Mouse (Mus musculus): Measurements from ENCODE around the gene Ap5s1. TPM values are rescaled to one million over a fixed set of nuclear protein-coding genes. Genes with fewer than 3 reads are reported as not detected.

Gene Ap5s1
- polyA plus RNA-seq, 1 experiment from 2014 or later, result 35.2 TPM

DNA sequence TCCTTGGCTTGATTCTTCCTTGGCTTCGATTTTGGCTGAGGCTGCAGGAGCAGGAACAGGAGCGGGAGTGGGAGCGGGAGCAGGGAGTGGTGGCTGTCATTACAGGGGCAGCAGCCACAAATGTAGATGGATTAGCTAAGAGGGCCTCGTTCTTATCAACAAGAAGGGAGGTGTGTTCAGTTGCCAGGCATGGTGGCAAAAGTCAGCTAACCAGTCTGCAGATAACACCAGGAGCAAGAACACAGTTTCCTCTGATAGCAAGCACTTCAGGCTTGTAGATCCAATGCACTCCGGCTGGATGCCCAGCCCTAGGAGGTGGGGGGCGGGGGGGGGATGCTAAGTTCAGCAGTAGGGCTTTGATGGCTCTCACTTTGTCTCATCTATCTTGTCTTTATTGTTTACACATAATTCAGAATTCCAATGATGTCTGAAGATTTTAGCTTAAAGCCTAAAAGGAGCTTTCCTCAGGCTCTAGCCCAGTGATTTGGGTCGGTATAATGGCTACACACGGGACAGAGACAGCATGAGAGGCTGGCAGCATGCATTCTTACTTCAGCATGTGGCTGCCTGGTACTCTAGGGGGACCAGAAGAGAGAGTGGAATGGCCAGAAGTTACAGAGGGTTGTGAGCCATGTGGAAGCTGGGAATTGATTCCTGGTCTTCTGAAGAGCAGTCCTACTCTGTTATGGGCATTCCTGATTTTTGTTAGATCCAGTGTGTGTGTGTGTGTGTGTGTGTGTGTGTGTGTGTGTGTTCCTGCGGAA, 53.8 kb downstream of the Ap5s1 start:
- Histone ChIP-seq H3K27me3 (replicated peaks) (no peaks in the 10 kb centered on the region), H3K9ac (replicated peaks) (no peak overlapping the region), H3K4me3 (replicated peaks) (no peak overlapping the region), H3K36me3 (no peaks in the 10 kb centered on the region), H3K9me3 (replicated peaks) (no peaks in the 10 kb centered on the region), H3K27ac (replicated peaks) (peak overlapping the region; percentile 96; the same call in 1 of the 2 replicates), H3K4me2 (no peak overlapping the region), H3K4me1 (peaks cover 33% of the 10 kb centered on the region)
- 63% methylated on average over 9 of the region's 9 CpGs for WGBS
- no peak for ATAC-seq (ENCODE audit: low FRiP score)

DNA sequence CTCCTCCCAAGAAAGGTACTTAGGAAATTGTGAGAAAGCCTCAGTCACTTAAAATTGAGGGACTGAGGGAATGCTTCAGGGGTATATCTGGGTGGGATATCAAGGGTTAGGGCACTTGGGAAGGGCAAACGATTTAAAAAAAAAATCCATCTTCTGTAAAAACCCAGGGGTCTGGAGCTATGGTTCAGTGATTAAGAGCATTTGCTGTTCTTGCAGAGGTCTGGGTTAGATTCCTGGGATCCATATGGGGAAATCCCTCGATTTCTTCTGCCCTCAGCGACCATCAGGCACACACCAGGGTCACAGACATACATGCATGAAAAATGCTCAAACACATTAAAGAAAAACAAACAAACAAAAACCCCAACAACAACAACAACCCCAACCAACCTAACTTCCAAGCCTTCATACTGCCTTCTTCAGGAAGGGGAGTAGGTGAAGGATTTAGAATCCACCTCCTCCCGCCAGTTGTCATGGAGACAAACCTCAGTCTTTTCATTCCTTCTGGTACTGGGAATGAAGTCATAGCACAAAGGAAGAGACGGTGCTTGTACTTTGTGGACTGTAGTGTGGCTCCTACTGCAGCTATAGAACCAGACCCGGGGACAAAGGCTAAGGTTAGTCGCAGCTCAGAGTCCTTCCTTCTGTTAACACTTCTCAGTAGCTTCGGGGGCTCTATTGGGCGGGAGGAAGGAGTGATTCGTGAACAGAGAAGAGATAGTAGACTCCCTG, 54.8 kb downstream of the Ap5s1 start:
- H3K4me3 ChIP-seq (replicated peaks), result peak overlapping the region; percentile 65
- peak overlapping the region; percentile 96 for H3K27ac ChIP-seq (replicated peaks)
- H3K9me3 ChIP-seq (replicated peaks), result no peaks in the 10 kb centered on the region
- no peaks in the 10 kb centered on the region for H3K36me3 ChIP-seq
- H3K27me3 ChIP-seq (replicated peaks), result no peaks in the 10 kb centered on the region
- peak overlapping the region; percentile 56 for H3K9ac ChIP-seq (replicated peaks)
- H3K4me2 ChIP-seq, result peak overlapping the region; percentile 66
- peaks cover 33% of the 10 kb centered on the region for H3K4me1 ChIP-seq
- ATAC-seq (ENCODE audit: low FRiP score), result peak; percentile 81
- WGBS, result 4% methylated on average over 10 of the region's 10 CpGs

DNA sequence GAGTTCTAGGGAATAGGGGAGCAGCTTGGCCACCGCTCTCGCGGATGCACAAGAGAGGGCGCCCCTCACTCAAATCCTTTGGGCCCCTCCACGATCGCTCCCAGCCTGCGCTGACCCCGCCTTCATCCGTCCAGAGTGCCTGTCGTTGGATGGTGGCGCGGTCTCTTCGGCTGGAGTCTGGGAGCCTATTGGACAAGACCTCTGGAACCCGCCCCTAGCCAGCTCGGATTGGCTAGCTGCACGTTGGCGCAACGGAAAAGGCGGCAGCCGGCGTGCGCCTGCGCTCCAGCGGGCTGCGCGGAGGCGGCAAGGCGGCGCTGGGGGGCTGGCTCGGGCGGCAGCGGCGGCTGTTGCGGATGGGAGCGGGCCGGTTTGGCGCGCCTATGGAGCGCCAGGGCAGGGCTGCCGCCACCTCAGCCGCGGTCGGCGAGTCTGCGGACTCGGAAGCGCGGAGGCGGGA, 55.4 kb downstream of the Ap5s1 start, which contains the start of gene Pank2:
TSS of gene Pank2 (plus strand) at position 283 of the 460 bp plus-strand sequence.
- peak; percentile 100 for ATAC-seq (ENCODE audit: low FRiP score)
- Histone ChIP-seq H3K4me1 (peaks cover 33% of the 10 kb centered on the region), H3K4me3 (replicated peaks) (peak within 1 kb of the TSS; percentile 65), H3K4me2 (peak within 1 kb of the TSS; percentile 80), H3K36me3 (no peaks in the 10 kb centered on the region), H3K27ac (replicated peaks) (peak within 1 kb of the TSS; percentile 96), H3K27me3 (replicated peaks) (no peaks in the 10 kb centered on the region), H3K9ac (replicated peaks) (peak within 1 kb of the TSS; percentile 77), H3K9me3 (replicated peaks) (no peaks in the 10 kb centered on the region)
- under 1% methylated on average over 46 of the region's 49 CpGs for WGBS

Other genes with a start within 250 kb of the Ap5s1 start
- 46.4 and 52.1 TPM in 2 replicates for gene Gfra4, start 164.0 kb upstream of the Ap5s1 start, polyA plus RNA-seq (2015; fragmentation: Nextera tagmentation; extraction: Ambion mirVana)
- gene Adam33, start 143.3 kb upstream of the Ap5s1 start, polyA plus RNA-seq (2015; fragmentation: Nextera tagmentation; extraction: Ambion mirVana), result 2.0 and 2.9 TPM in 2 replicates
- gene Siglec1, start 120.3 kb upstream of the Ap5s1 start, polyA plus RNA-seq (2015; fragmentation: Nextera tagmentation; extraction: Ambion mirVana), result 0.23 and 0.36 TPM in 2 replicates
- gene Hspa12b, start 79.8 kb upstream of the Ap5s1 start, polyA plus RNA-seq (2015; fragmentation: Nextera tagmentation; extraction: Ambion mirVana), result 6.0 and 7.7 TPM in 2 replicates
- gene Gm11037, start 73.6 kb upstream of the Ap5s1 start, polyA plus RNA-seq (2015; fragmentation: Nextera tagmentation; extraction: Ambion mirVana), result not detected in 2 replicates
- 79.1 and 83.2 TPM in 2 replicates for gene 1700037H04Rik, start 47.0 kb upstream of the Ap5s1 start, polyA plus RNA-seq (2015; fragmentation: Nextera tagmentation; extraction: Ambion mirVana)
- gene Cenpb, start 27.0 kb upstream of the Ap5s1 start, polyA plus RNA-seq (2015; fragmentation: Nextera tagmentation; extraction: Ambion mirVana), result 11.5 and 12.6 TPM in 2 replicates
- gene Cdc25b, start 20.1 kb upstream of the Ap5s1 start, polyA plus RNA-seq (2015; fragmentation: Nextera tagmentation; extraction: Ambion mirVana), result 21.0 and 31.3 TPM in 2 replicates
- gene Spef1, start 19.8 kb upstream of the Ap5s1 start, polyA plus RNA-seq (2015; fragmentation: Nextera tagmentation; extraction: Ambion mirVana), result 7.6 and 8.0 TPM in 2 replicates
- gene Mavs, start 27.0 kb downstream of the Ap5s1 start, polyA plus RNA-seq (2015; fragmentation: Nextera tagmentation; extraction: Ambion mirVana), result 6.4 and 9.0 TPM in 2 replicates
- gene Pank2, start 55.4 kb downstream of the Ap5s1 start, polyA plus RNA-seq (2015; fragmentation: Nextera tagmentation; extraction: Ambion mirVana), result 22.8 and 23.6 TPM in 2 replicates
- gene Rnf24, start 145.8 kb downstream of the Ap5s1 start, polyA plus RNA-seq (2015; fragmentation: Nextera tagmentation; extraction: Ambion mirVana), result 13.2 and 14.9 TPM in 2 replicates

Data from neural tube, embryonic 15.5 days (tissue).